Mouse (Mus musculus) C2C12 (cell line): Measurements from ENCODE around the gene Kin.

Source experiments
- CTCF ChIP-seq: IDR thresholded peaks from one replicate; pipeline ENCODE4 v1.5.1; 2011; ENCODE audit not compliant: control insufficient read depth, insufficient read depth, insufficient read length
- MAX ChIP-seq: IDR thresholded peaks from one replicate; pipeline ENCODE4 v1.6.1; 2011; ENCODE audit warnings: mild to moderate bottlenecking, control low read depth
- MYOD1 ChIP-seq: IDR thresholded peaks from one replicate; pipeline ENCODE4 v1.6.1; 2011; ENCODE audit warnings: low read depth; ENCODE audit not compliant: control insufficient read depth, insufficient read length
- USF1 ChIP-seq: IDR thresholded peaks from one replicate; pipeline ENCODE4 v1.6.1; 2011; ENCODE audit warnings: low read depth, mild to moderate bottlenecking, control low read depth, moderate library complexity

GRCm38 (mm10) chr2:10094327-10095100 is 14.1 kb downstream of the Kin start:
- no peak for TF ChIP-seq MAX
- no peak for TF ChIP-seq MYOD1
- no peak for TF ChIP-seq USF1
- no peak for TF ChIP-seq CTCF
